26 mouse cellular contexts compared by ENCODE assay signal in the genomic region with DNA sequence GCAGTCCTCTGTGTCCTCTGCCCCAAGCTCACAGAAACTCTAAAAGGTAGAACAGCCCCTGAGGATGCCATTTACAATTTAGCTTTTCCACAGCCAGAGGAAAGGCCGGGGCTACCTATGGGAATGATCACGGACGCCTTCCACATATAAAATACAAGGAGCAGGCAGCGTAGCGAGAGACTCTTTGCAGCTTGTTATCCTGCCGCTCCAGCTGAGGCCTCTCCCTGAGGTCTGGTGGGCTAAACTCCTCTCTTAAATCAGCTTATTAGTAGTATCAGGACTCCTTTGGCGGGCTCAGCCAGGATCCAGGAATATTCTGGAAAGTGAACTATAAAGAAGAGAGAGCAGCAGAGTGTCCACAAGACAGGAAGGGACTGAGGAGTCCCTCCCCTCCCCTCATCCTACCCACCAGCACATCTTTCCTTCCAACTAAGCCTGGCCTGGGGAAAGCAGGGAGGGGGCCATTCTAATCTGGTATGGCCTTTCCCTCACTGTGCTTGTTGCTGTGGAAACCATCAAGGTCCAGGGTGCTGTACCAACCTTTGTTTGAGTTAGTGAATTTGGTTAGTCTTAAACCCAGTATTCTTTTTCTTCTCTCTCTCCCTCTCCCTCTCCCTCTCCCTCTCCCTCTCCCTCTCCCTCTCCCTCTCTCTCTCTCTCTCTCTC. TPM values are rescaled to one million over a fixed set of nuclear protein-coding genes. Genes with fewer than 3 reads are reported as not detected.
DNase-seq lines count a peak whose midpoint lies in the region; ATAC-seq and TF ChIP-seq lines count a peak whose summit lies in the region.
"Had no signal": no experiment of that assay in that cellular context is flagged by ENCODE, and none has a peak within 500 bp of the region (broad histone marks: within the 10 kb centered on the region; RNA-seq: fewer than 3 reads in every experiment).

No protein-coding gene starts in this region.

- H3K9ac ChIP-seq in heart, embryonic 12.5 days = no peak overlapping the region
- H3K9ac ChIP-seq in neural tube, embryonic 13.5 days = no peak overlapping the region
- no peak overlapping the region for H3K9ac ChIP-seq in midbrain, embryonic 14.5 days (replicated peaks; ENCODE audit: low read length)
- no peak overlapping the region for H3K9ac ChIP-seq in stomach, postnatal 0 days (ENCODE audit: low read length)
- H3K9ac ChIP-seq: embryonic facial prominence, embryonic 13.5 days; forebrain, postnatal 0 days; heart, embryonic 15.5 days; liver, embryonic 14.5 days had no signal

- H3K27ac ChIP-seq in heart, embryonic 10.5 days = no peak overlapping the region
- H3K27ac ChIP-seq in heart, embryonic 12.5 days (ENCODE audit: poor library complexity, severe bottlenecking) = no peak overlapping the region
- H3K27ac ChIP-seq in neural tube, embryonic 13.5 days (replicated peaks) = peak overlapping the region; percentile 15; the same call in 1 of the 2 replicates
- peak overlapping the region; percentile 64 for H3K27ac ChIP-seq in midbrain, embryonic 14.5 days (replicated peaks; ENCODE audit: low read depth, low read length)
- H3K27ac ChIP-seq in stomach, postnatal 0 days (replicated peaks) = no peak overlapping the region
- H3K27ac ChIP-seq: embryonic facial prominence, embryonic 13.5 days; forebrain, embryonic 10.5 days; heart, embryonic 15.5 days; kidney, postnatal 0 days; liver, embryonic 14.5 days; macrophage had no signal

- WGBS in heart, embryonic 10.5 days = 80% methylated on average over 7 of the region's 7 CpGs
- WGBS in heart, embryonic 12.5 days = 77% methylated on average over 7 of the region's 7 CpGs
- WGBS in neural tube, embryonic 13.5 days = 54% methylated on average over 7 of the region's 7 CpGs
- WGBS in midbrain, embryonic 14.5 days = 29% methylated on average over 7 of the region's 7 CpGs
- WGBS in stomach, postnatal 0 days = 81% methylated on average over 7 of the region's 7 CpGs

- DNase-seq in heart, embryonic 10.5 days (ENCODE audit: low spot score) = peak; percentile 56
- no peak for DNase-seq in neural tube, embryonic 10.5 days (ENCODE audit: extremely low spot score, low spot score)
- DNase-seq in midbrain, embryonic 14.5 days = peak; percentile 66
- DNase-seq in ovary, postnatal 36 days (ENCODE audit: low spot score) = no peak
- DNase-seq in stomach, postnatal 0 days (ENCODE audit: low spot score) = no peak
- no peak for DNase-seq in testis, postnatal 10 days (ENCODE audit: low spot score)
- DNase-seq: adrenal gland, postnatal 10 days; cerebellum, adult 11 months; cerebellum, adult 9-11 months; forebrain, postnatal 0 days; kidney, adult 8-10 months; layer of hippocampus, postnatal 36 days; liver; lung, adult 2 months; lung, postnatal 10 days had no signal

- H3K4me1 ChIP-seq in heart, embryonic 10.5 days = 0 out of 2 replicates have a peak, but pooled peaks cover 2% of the 10 kb centered on the region
- H3K4me1 ChIP-seq in heart, embryonic 12.5 days (replicated peaks) = 0 out of 2 replicates have a peak, but pooled peaks cover 9% of the 10 kb centered on the region
- peaks cover 15% of the 10 kb centered on the region for H3K4me1 ChIP-seq in neural tube, embryonic 13.5 days (replicated peaks)
- H3K4me1 ChIP-seq in midbrain, embryonic 14.5 days (ENCODE audit: control insufficient read depth, insufficient read depth, low read length) = 0 out of 2 replicates have a peak, but pooled peaks cover 12% of the 10 kb centered on the region
- peaks cover 4% of the 10 kb centered on the region; the same call in 1 of the 2 replicates for H3K4me1 ChIP-seq in stomach, postnatal 0 days (replicated peaks; ENCODE audit: control insufficient read depth, insufficient read depth)

- TF ChIP-seq CTCF in stomach, postnatal 0 days (IDR thresholded peaks at IDR 0.05; ENCODE audit: low read depth) = no peak

- H3K9me3 ChIP-seq in heart, embryonic 10.5 days = no peaks in the 10 kb centered on the region
- peaks cover 7% of the 10 kb centered on the region for H3K9me3 ChIP-seq in heart, embryonic 12.5 days (replicated peaks)
- H3K9me3 ChIP-seq in neural tube, embryonic 13.5 days = peaks cover 7% of the 10 kb centered on the region; the same call in 1 of the 2 replicates
- peaks cover 4% of the 10 kb centered on the region; the same call in 1 of the 2 replicates for H3K9me3 ChIP-seq in midbrain, embryonic 14.5 days (ENCODE audit: control insufficient read depth, low read length)
- 0 out of 2 replicates have a peak, but pooled peaks cover 2% of the 10 kb centered on the region for H3K9me3 ChIP-seq in stomach, postnatal 0 days (ENCODE audit: control insufficient read depth, low read length)
- H3K9me3 ChIP-seq: embryonic facial prominence, embryonic 13.5 days; heart, embryonic 15.5 days had no signal

- no peak overlapping the region for H3K4me3 ChIP-seq in heart, embryonic 10.5 days
- no peak overlapping the region for H3K4me3 ChIP-seq in heart, embryonic 12.5 days
- H3K4me3 ChIP-seq in neural tube, embryonic 13.5 days = no peak overlapping the region
- no peak overlapping the region for H3K4me3 ChIP-seq in midbrain, embryonic 14.5 days (replicated peaks; ENCODE audit: low read depth, low read length)
- H3K4me3 ChIP-seq in stomach, postnatal 0 days (ENCODE audit: low read depth, low read length) = no peak overlapping the region
- H3K4me3 ChIP-seq: embryonic facial prominence, embryonic 13.5 days; forebrain, embryonic 10.5 days; heart, embryonic 15.5 days had no signal

- H3K36me3 ChIP-seq in heart, embryonic 10.5 days = no peaks in the 10 kb centered on the region
- no peaks in the 10 kb centered on the region for H3K36me3 ChIP-seq in heart, embryonic 12.5 days
- no peaks in the 10 kb centered on the region for H3K36me3 ChIP-seq in neural tube, embryonic 13.5 days
- no peaks in the 10 kb centered on the region for H3K36me3 ChIP-seq in midbrain, embryonic 14.5 days (ENCODE audit: control insufficient read depth, insufficient read depth, low read length)
- H3K36me3 ChIP-seq in stomach, postnatal 0 days (ENCODE audit: control insufficient read depth, insufficient read depth, low read length) = no peaks in the 10 kb centered on the region
- H3K36me3 ChIP-seq: embryonic facial prominence, embryonic 13.5 days; forebrain, embryonic 10.5 days; heart, embryonic 15.5 days had no signal

- H3K27me3 ChIP-seq in heart, embryonic 10.5 days (ENCODE audit: insufficient read depth, poor library complexity, severe bottlenecking) = no peaks in the 10 kb centered on the region
- no peaks in the 10 kb centered on the region for H3K27me3 ChIP-seq in heart, embryonic 12.5 days (replicated peaks)
- no peaks in the 10 kb centered on the region for H3K27me3 ChIP-seq in neural tube, embryonic 13.5 days
- no peaks in the 10 kb centered on the region for H3K27me3 ChIP-seq in midbrain, embryonic 14.5 days (ENCODE audit: control insufficient read depth, insufficient read depth, low read length)
- H3K27me3 ChIP-seq in stomach, postnatal 0 days (ENCODE audit: control insufficient read depth, insufficient read depth, low read length) = no peaks in the 10 kb centered on the region
- H3K27me3 ChIP-seq: embryonic facial prominence, embryonic 13.5 days; heart, embryonic 15.5 days; Patski had no signal

- no peak overlapping the region for H3K4me2 ChIP-seq in heart, embryonic 12.5 days
- H3K4me2 ChIP-seq in neural tube, embryonic 13.5 days = no peak overlapping the region
- no peak overlapping the region for H3K4me2 ChIP-seq in midbrain, embryonic 14.5 days (ENCODE audit: low read length)
- no peak overlapping the region for H3K4me2 ChIP-seq in stomach, postnatal 0 days (replicated peaks; ENCODE audit: low read depth)
- H3K4me2 ChIP-seq: embryonic facial prominence, embryonic 13.5 days; heart, embryonic 15.5 days had no signal

- ATAC-seq in heart, embryonic 12.5 days (ENCODE audit: insufficient number of reproducible peaks, low FRiP score) = no peak
- ATAC-seq in neural tube, embryonic 13.5 days (ENCODE audit: low read depth) = no peak; the same call in 1 of the 2 replicates
- ATAC-seq in midbrain, embryonic 14.5 days (ENCODE audit: low FRiP score, low TSS enrichment) = peak; percentile 44; the same call in 1 of the 2 replicates
- no peak for ATAC-seq in stomach, postnatal 0 days (ENCODE audit: low FRiP score, low TSS enrichment)
- ATAC-seq: forebrain, postnatal 0 days; intestine, embryonic 16.5 days; Patski had no signal

- no peak for TF ChIP-seq EP300 in stomach, postnatal 0 days (optimal IDR thresholded peaks at IDR 0.05)

RNA-seq across cellular contexts. Expression of gene Lep, which starts 25.9 kb away (rescaled TPM):
- not detected in 2 replicates for polyA plus RNA-seq in heart, embryonic 10.5 days (2016; fragmentation: Nextera tagmentation; extraction: Ambion mirVana)
- not detected in 2 replicates for polyA plus RNA-seq in heart, embryonic 12.5 days (2016; fragmentation: Nextera tagmentation; extraction: Ambion mirVana)
- polyA plus RNA-seq in neural tube, embryonic 13.5 days (2015; fragmentation: Nextera tagmentation; extraction: Ambion mirVana) = not detected in 2 replicates
- not detected in 2 replicates for polyA plus RNA-seq in midbrain, embryonic 14.5 days (2014; fragmentation: Nextera tagmentation; extraction: Ambion mirVana)
- not detected in 2 replicates for polyA plus RNA-seq in stomach, postnatal 0 days (2015; fragmentation: Nextera tagmentation; extraction: Ambion mirVana)
- polyA plus RNA-seq: embryonic facial prominence, embryonic 13.5 days; forebrain, embryonic 10.5 days; forebrain, postnatal 0 days; heart, embryonic 15.5 days; intestine, embryonic 16.5 days; kidney, postnatal 0 days; limb, embryonic 11.5 days; liver, embryonic 14.5 days; macrophage had no signal

Comparison
In these comparisons a context has a peak if more than half of its experiments do, and no peak if none do; other contexts are left out.
1. DNase-seq: peak in heart, embryonic 10.5 days (single experiment) and midbrain, embryonic 14.5 days (single experiment); none in neural tube, embryonic 10.5 days (single experiment), ovary, postnatal 36 days (single experiment), stomach, postnatal 0 days (single experiment) and testis, postnatal 10 days (single experiment).
2. H3K27ac ChIP-seq: peak in neural tube, embryonic 13.5 days (single experiment) and midbrain, embryonic 14.5 days (single experiment); none in heart, embryonic 10.5 days (single experiment), heart, embryonic 12.5 days (single experiment) and stomach, postnatal 0 days (single experiment).